Mouse (Mus musculus) adrenal gland (tissue): Measurements from ENCODE around the gene Polr3b.

Source experiments
- intact Hi-C: fragments of 180-260 bp; cut with DNase I; formaldehyde crosslinking; loops from one replicate; pipeline ENCODE4 v1.15.1; 2025

Polr3b gene

GRCm38 (mm10) chr10:84610324-84610723, 11.8 kb upstream of the Polr3b start:
- intact Hi-C loops = loop anchor here (5.0 kb wide), 1 partner anchor 33 kb away; the partner anchor contains the start of gene Tcp11l2

GRCm38 (mm10) chr10:84610783-84611182, 11.3 kb upstream of the Polr3b start:
- intact Hi-C loops = loop anchor here (5.0 kb wide), 1 partner anchor 33 kb away; the partner anchor contains the start of gene Tcp11l2

GRCm38 (mm10) chr10:84611664-84612063, 10.4 kb upstream of the Polr3b start:
- intact Hi-C loops = loop anchor here (5.0 kb wide), 1 partner anchor 34 kb away; the partner anchor contains the start of gene Tcp11l2

GRCm38 (mm10) chr10:84612281-84612680, 9.8 kb upstream of the Polr3b start:
- intact Hi-C loops = loop anchor here (5.0 kb wide), 1 partner anchor 35 kb away; the partner anchor contains the start of gene Tcp11l2

GRCm38 (mm10) chr10:84613366-84613765, 8.7 kb upstream of the Polr3b start:
- intact Hi-C loops = loop anchor here (5.0 kb wide), 1 partner anchor 36 kb away; the partner anchor contains the start of gene Tcp11l2

GRCm38 (mm10) chr10:84615076-84615475, 7.0 kb upstream of the Polr3b start:
- intact Hi-C loops = no loop called here

- intact Hi-C loops = loop anchor here (5.0 kb wide), 1 partner anchor 119 kb away; no protein-coding TSS in a partner anchor
Measured at GRCm38 (mm10) chr10:84631182-84631581, 9.1 kb downstream of the Polr3b start.

GRCm38 (mm10) chr10:84632005-84632404, 9.9 kb downstream of the Polr3b start:
- intact Hi-C loops = loop anchor here (5.0 kb wide), 1 partner anchor 120 kb away; no protein-coding TSS in a partner anchor

- intact Hi-C loops = no loop called here
Measured at GRCm38 (mm10) chr10:84636656-84637055, 14.6 kb downstream of the Polr3b start.

GRCm38 (mm10) chr10:84638382-84638781, 16.3 kb downstream of the Polr3b start:
- intact Hi-C loops = no loop called here

GRCm38 (mm10) chr10:84639525-84640287, 17.6 kb downstream of the Polr3b start:
- intact Hi-C loops = loop anchor here (5.0 kb wide), 1 partner anchor 408 kb away; no protein-coding TSS in a partner anchor

- intact Hi-C loops = loop anchor here (5.0 kb wide), 1 partner anchor 406 kb away; no protein-coding TSS in a partner anchor
Measured at GRCm38 (mm10) chr10:84640861-84641260, 18.8 kb downstream of the Polr3b start.

GRCm38 (mm10) chr10:84641576-84641975, 19.5 kb downstream of the Polr3b start:
- intact Hi-C loops = loop anchor here (5.0 kb wide), 1 partner anchor 406 kb away; no protein-coding TSS in a partner anchor

- intact Hi-C loops = no loop called here
Measured at GRCm38 (mm10) chr10:84645940-84646339, 23.8 kb downstream of the Polr3b start.

- intact Hi-C loops = no loop called here
Measured at GRCm38 (mm10) chr10:84646506-84647102, 24.5 kb downstream of the Polr3b start.

GRCm38 (mm10) chr10:84647264-84647663, 25.2 kb downstream of the Polr3b start:
- intact Hi-C loops = no loop called here

GRCm38 (mm10) chr10:84648911-84649310, 26.8 kb downstream of the Polr3b start:
- intact Hi-C loops = no loop called here

GRCm38 (mm10) chr10:84654029-84654428, 31.9 kb downstream of the Polr3b start:
- intact Hi-C loops = no loop called here

- intact Hi-C loops = no loop called here
Measured at GRCm38 (mm10) chr10:84654731-84655130, 32.6 kb downstream of the Polr3b start.

GRCm38 (mm10) chr10:84656618-84657017, 34.5 kb downstream of the Polr3b start:
- intact Hi-C loops = no loop called here

- intact Hi-C loops = no loop called here
Measured at GRCm38 (mm10) chr10:84657437-84658087, 35.5 kb downstream of the Polr3b start.
